ENCODE assay signal across 10 mouse cellular contexts in the genomic region with DNA sequence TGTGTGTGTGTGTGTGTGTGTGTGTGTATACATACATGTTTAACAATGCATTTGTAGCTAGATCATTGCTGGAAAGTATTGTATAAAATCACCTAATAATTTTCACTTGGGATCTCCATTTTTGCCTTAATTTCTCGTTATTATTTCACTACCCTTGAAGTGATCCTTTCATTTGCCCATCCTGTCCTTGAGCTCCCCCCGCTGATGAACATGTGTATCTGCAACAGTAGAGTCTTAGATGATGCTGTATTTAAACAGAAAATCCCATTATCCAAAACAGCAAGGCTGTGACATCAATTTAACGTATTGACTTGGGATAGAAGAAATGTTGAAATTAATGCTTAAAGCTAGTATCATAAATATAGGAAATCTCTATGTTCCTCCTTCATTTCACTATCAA.
DNase-seq lines count a peak whose midpoint lies in the region; ATAC-seq and TF ChIP-seq lines count a peak whose summit lies in the region.
"Had no signal": no experiment of that assay in that cellular context is flagged by ENCODE, and none has a peak within 500 bp of the region (broad histone marks: within the 10 kb centered on the region; RNA-seq: fewer than 3 reads in every experiment).

No protein-coding gene starts in this region.

- H3K9ac ChIP-seq in kidney, embryonic 15.5 days: no peak overlapping the region
- H3K9ac ChIP-seq: forebrain, embryonic 13.5 days had no signal

- no peaks in the 10 kb centered on the region for H3K9me3 ChIP-seq in kidney, embryonic 15.5 days (replicated peaks)
- H3K9me3 ChIP-seq: forebrain, embryonic 13.5 days had no signal

- no peak overlapping the region for H3K4me2 ChIP-seq in kidney, embryonic 15.5 days
- H3K4me2 ChIP-seq: forebrain, embryonic 13.5 days had no signal

- peak; percentile 17 to 26 for DNase-seq in cerebellum, postnatal 10 days
- no peak for DNase-seq in cerebellum, adult 8-10 months
- DNase-seq in kidney, postnatal 10 days: peak; percentile 35
- DNase-seq in B cell, adult 2 months: peak; percentile 29 to 33
- DNase-seq in right cerebral cortex, postnatal 4 days: no peak
- DNase-seq: left cerebral cortex, postnatal 4 days had no signal

- no peaks in the 10 kb centered on the region for H3K4me1 ChIP-seq in kidney, embryonic 15.5 days
- no peaks in the 10 kb centered on the region for H3K4me1 ChIP-seq in cortical plate, adult 2 months (ENCODE audit: control insufficient read depth, insufficient read depth, low read length)
- H3K4me1 ChIP-seq: forebrain, embryonic 13.5 days had no signal

- WGBS in kidney, embryonic 15.5 days: 31% methylated on average over 3 of the region's 3 CpGs

- no peak for ATAC-seq in kidney, embryonic 15.5 days (replicated peaks; ENCODE audit: low FRiP score)
- ATAC-seq in inflammation-experienced regulatory T-cells, adult 6 months: no peak
- ATAC-seq: forebrain, embryonic 13.5 days had no signal

- no peak overlapping the region for H3K27ac ChIP-seq in kidney, embryonic 15.5 days
- no peak overlapping the region for H3K27ac ChIP-seq in cortical plate, adult 2 months (ENCODE audit: insufficient read depth, low read length)
- H3K27ac ChIP-seq: forebrain, embryonic 13.5 days had no signal

- H3K4me3 ChIP-seq in kidney, embryonic 15.5 days (replicated peaks): no peak overlapping the region
- H3K4me3 ChIP-seq in cortical plate, adult 2 months (ENCODE audit: insufficient read depth, low read length): no peak overlapping the region
- H3K4me3 ChIP-seq: forebrain, embryonic 13.5 days had no signal

- H3K27me3 ChIP-seq in kidney, embryonic 15.5 days: no peaks in the 10 kb centered on the region
- H3K27me3 ChIP-seq: forebrain, embryonic 13.5 days had no signal

- TF ChIP-seq CTCF in cortical plate, adult 2 months (IDR thresholded peaks at IDR 0.05; ENCODE audit: extremely low read depth, insufficient read depth, low read length): peak; percentile 53; the same call in 1 of the 2 replicates

- H3K36me3 ChIP-seq in kidney, embryonic 15.5 days: no peaks in the 10 kb centered on the region

- TF ChIP-seq POLR2A in cortical plate, adult 2 months (IDR thresholded peaks at IDR 0.05; ENCODE audit: extremely low read depth, insufficient read depth, low read length): no peak

Comparison
In these comparisons a context has a peak if more than half of its experiments do, and no peak if none do; other contexts are left out.
1. DNase-seq: peak in cerebellum, postnatal 10 days (2 of 2), kidney, postnatal 10 days (single experiment) and B cell, adult 2 months (2 of 2); none in cerebellum, adult 8-10 months (single experiment) and right cerebral cortex, postnatal 4 days (single experiment).